Mouse (Mus musculus): Measurements from ENCODE around the gene Dock1. TPM values are rescaled to one million over a fixed set of nuclear protein-coding genes. Genes with fewer than 3 reads are reported as not detected.
A peak's percentile ranks its signal among the peaks of the same experiment; 100 is the strongest.

Dock1 gene
- total RNA-seq, 1 experiment = 24.3 TPM

DNA sequence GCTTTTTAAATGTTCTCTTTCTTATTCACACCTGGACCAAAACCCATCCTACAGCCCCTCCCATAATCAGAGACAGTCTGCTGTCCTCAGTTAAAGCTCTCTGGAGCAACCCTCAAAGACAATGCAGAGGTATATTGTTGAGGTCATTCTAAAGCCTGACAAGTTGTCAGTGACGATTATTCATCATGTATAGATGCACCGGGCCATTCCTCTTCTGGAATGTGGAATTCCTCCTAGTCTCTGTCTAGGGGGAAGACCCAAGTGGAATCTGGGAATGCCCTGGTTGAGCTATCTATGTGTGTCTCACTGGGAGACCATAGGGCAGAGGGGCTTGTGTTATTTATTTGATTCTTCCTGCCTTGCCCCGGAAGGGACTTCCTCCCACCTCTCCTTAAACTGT is 202.1 kb downstream of the Dock1 start:
- H3K4me3 ChIP-seq (ENCODE audit: insufficient read depth in 1 of 2, low read depth in 1 of 2, low read length in 2 of 2, poor library complexity in 1 of 2, severe bottlenecking in 1 of 2) = no peak overlapping the region
- no peak overlapping the region for H3K27ac ChIP-seq (ENCODE audit: insufficient read depth, low read depth, low read length, poor library complexity, severe bottlenecking)
- H3K4me1 ChIP-seq (ENCODE audit: control insufficient read depth in 2 of 2, insufficient read depth in 2 of 2, low read length in 2 of 2, poor library complexity in 1 of 2) = peaks cover 2 to 5% of the 10 kb centered on the region in 2 experiments; a peak in 1 of 4 replicates
- no peaks in the 10 kb centered on the region for H3K9me3 ChIP-seq (ENCODE audit: control insufficient read depth, insufficient read depth, low read depth, low read length)
- no peak overlapping the region for H3K9ac ChIP-seq (ENCODE audit: insufficient read depth, low read depth, low read length, poor library complexity, severe bottlenecking)
- peaks cover 2% of the 10 kb centered on the region; the same call in 1 of the 2 replicates for H3K36me3 ChIP-seq (ENCODE audit: control insufficient read depth, insufficient read depth, low read length, poor library complexity, severe bottlenecking)
- TF ChIP-seq HCFC1 (IDR thresholded peaks at IDR 0.05; ENCODE audit: borderline replicate concordance, insufficient read depth, low read length) (no peak), MAFK (IDR thresholded peaks at IDR 0.05; ENCODE audit: insufficient read depth, low read depth, low read length) (no peak), CHD2 (IDR thresholded peaks at IDR 0.05; ENCODE audit: low read depth, low read length) (no peak), ZC3H11A (IDR thresholded peaks at IDR 0.05; ENCODE audit: borderline replicate concordance, low read depth, low read length) (no peak), ZNF384 (IDR thresholded peaks at IDR 0.05; ENCODE audit: low read depth, low read length) (no peak)
- in situ Hi-C loops (cut with MboI; ENCODE audit: low sequenced_read_pairs in 2 of 2, unreplicated experiment in 2 of 2) = no loop called here
- peak; percentile 7 for DNase-seq (ENCODE audit: low read depth, low spot score)

DNA sequence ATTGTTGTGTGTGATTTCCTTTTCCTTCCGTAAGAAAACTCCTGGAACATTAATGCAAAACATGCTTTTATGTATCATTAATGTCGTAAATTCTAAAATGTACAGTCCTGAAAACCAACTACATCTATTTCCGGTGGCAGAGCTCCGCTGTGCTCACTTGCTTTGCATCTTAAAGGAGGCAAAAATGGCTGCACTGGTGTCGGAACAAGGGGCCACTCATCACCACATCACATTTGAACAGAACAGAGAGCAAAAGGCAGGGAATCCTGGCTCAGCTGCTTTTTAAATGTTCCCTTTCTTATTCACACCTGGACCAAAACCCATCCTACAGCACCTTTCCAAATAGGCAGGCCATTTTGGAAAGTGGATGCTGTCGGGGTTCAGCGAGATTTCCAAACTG is 202.5 kb downstream of the Dock1 start:
- DNase-seq (ENCODE audit: low read depth, low spot score) = peak; percentile 13
- H3K9ac ChIP-seq (ENCODE audit: insufficient read depth, low read depth, low read length, poor library complexity, severe bottlenecking) = no peak overlapping the region
- H3K27ac ChIP-seq (ENCODE audit: insufficient read depth, low read depth, low read length, poor library complexity, severe bottlenecking) = no peak overlapping the region
- no peak overlapping the region for H3K4me3 ChIP-seq (ENCODE audit: insufficient read depth in 1 of 2, low read depth in 1 of 2, low read length in 2 of 2, poor library complexity in 1 of 2, severe bottlenecking in 1 of 2)
- TF ChIP-seq MAFK (IDR thresholded peaks at IDR 0.05; ENCODE audit: insufficient read depth, low read depth, low read length) (no peak), HCFC1 (IDR thresholded peaks at IDR 0.05; ENCODE audit: borderline replicate concordance, insufficient read depth, low read length) (no peak), CHD2 (IDR thresholded peaks at IDR 0.05; ENCODE audit: low read depth, low read length) (no peak)
- H3K36me3 ChIP-seq (ENCODE audit: control insufficient read depth, insufficient read depth, low read length, poor library complexity, severe bottlenecking) = peaks cover 2% of the 10 kb centered on the region; the same call in 1 of the 2 replicates
- H3K9me3 ChIP-seq (ENCODE audit: control insufficient read depth, insufficient read depth, low read depth, low read length) = no peaks in the 10 kb centered on the region
- peaks cover 2 to 5% of the 10 kb centered on the region in 2 experiments; a peak in 1 of 4 replicates for H3K4me1 ChIP-seq (ENCODE audit: control insufficient read depth in 2 of 2, insufficient read depth in 2 of 2, low read length in 2 of 2, poor library complexity in 1 of 2)
- in situ Hi-C loops (cut with MboI; ENCODE audit: low sequenced_read_pairs in 2 of 2, unreplicated experiment in 2 of 2) = no loop called here

DNA sequence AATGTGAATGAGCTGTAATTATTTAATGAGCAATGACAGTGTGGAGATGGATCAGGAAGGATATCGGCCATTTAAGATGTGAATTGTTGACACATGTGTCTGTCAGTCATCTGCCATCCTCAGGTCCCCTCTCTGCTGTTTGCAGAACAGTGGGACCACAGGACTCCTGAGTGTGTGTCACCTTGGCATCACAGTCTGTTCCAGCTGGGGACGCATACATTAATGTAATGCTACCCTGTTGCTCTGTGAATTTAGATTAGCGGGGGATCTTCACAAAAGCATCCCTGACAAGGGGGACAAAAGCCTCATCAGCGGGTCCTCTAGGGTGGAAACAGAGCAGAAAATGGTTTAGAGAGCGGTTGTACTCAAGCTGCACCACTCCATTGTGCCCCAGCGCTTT is 208.5 kb downstream of the Dock1 start:
- in situ Hi-C loops (cut with MboI; ENCODE audit: low sequenced_read_pairs in 2 of 2, unreplicated experiment in 2 of 2) = no loop called here

DNA sequence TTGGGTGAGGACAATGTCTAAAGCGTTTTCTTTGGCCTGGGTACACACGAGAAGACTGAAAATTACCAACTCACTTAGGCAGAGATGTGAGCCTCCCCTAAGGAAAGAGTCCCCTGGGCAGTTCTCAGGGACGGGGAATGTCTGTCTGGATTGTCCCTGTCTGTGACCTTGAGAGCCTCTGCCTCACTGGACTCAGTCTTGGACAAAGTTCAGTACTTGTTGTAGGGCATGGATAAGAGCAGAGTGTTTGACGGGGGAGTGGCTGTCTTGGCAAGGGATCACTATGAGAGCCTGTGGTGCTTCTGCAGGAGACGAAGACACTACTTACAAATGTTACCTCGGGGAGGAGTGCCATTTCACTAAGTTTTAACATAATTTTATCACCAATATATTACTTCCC is 210.0 kb downstream of the Dock1 start:
- H3K36me3 ChIP-seq (ENCODE audit: control insufficient read depth, insufficient read depth, low read length, poor library complexity, severe bottlenecking) = peaks cover 2% of the 10 kb centered on the region; the same call in 1 of the 2 replicates
- H3K27ac ChIP-seq (ENCODE audit: insufficient read depth, low read depth, low read length, poor library complexity, severe bottlenecking) = no peak overlapping the region
- no peak overlapping the region for H3K9ac ChIP-seq (ENCODE audit: insufficient read depth, low read depth, low read length, poor library complexity, severe bottlenecking)
- in situ Hi-C loops (cut with MboI; ENCODE audit: low sequenced_read_pairs in 2 of 2, unreplicated experiment in 2 of 2) = no loop called here
- TF ChIP-seq ZNF384 (IDR thresholded peaks at IDR 0.05; ENCODE audit: low read depth, low read length) = no peak
- no peak for TF ChIP-seq MAFK (IDR thresholded peaks at IDR 0.05; ENCODE audit: insufficient read depth, low read depth, low read length)
- no peak for TF ChIP-seq ZC3H11A (IDR thresholded peaks at IDR 0.05; ENCODE audit: borderline replicate concordance, low read depth, low read length)
- no peak for TF ChIP-seq CHD2 (IDR thresholded peaks at IDR 0.05; ENCODE audit: low read depth, low read length)
- no peak for TF ChIP-seq HCFC1 (IDR thresholded peaks at IDR 0.05; ENCODE audit: borderline replicate concordance, insufficient read depth, low read length)
- DNase-seq (ENCODE audit: low read depth, low spot score) = no peak
- no peaks in the 10 kb centered on the region for H3K4me1 ChIP-seq (ENCODE audit: control insufficient read depth in 2 of 2, insufficient read depth in 2 of 2, low read length in 2 of 2, poor library complexity in 1 of 2)
- no peaks in the 10 kb centered on the region for H3K9me3 ChIP-seq (ENCODE audit: control insufficient read depth, insufficient read depth, low read depth, low read length)
- H3K4me3 ChIP-seq (ENCODE audit: insufficient read depth in 1 of 2, low read depth in 1 of 2, low read length in 2 of 2, poor library complexity in 1 of 2, severe bottlenecking in 1 of 2) = no peak overlapping the region

More for the DNA sequence above, 208.5 kb downstream of the Dock1 start:
- Histone ChIP-seq H3K27ac (ENCODE audit: insufficient read depth, low read depth, low read length, poor library complexity, severe bottlenecking) (no peak overlapping the region), H3K9me3 (ENCODE audit: control insufficient read depth, insufficient read depth, low read depth, low read length) (no peaks in the 10 kb centered on the region), H3K4me1 (ENCODE audit: control insufficient read depth in 2 of 2, insufficient read depth in 2 of 2, low read length in 2 of 2, poor library complexity in 1 of 2) (no peaks in the 10 kb centered on the region), H3K4me3 (ENCODE audit: insufficient read depth in 1 of 2, low read depth in 1 of 2, low read length in 2 of 2, poor library complexity in 1 of 2, severe bottlenecking in 1 of 2) (no peak overlapping the region), H3K9ac (ENCODE audit: insufficient read depth, low read depth, low read length, poor library complexity, severe bottlenecking) (no peak overlapping the region), H3K36me3 (ENCODE audit: control insufficient read depth, insufficient read depth, low read length, poor library complexity, severe bottlenecking) (peaks cover 2% of the 10 kb centered on the region; the same call in 1 of the 2 replicates)
- TF ChIP-seq CHD2 (IDR thresholded peaks at IDR 0.05; ENCODE audit: low read depth, low read length) (no peak), HCFC1 (IDR thresholded peaks at IDR 0.05; ENCODE audit: borderline replicate concordance, insufficient read depth, low read length) (no peak), ZNF384 (IDR thresholded peaks at IDR 0.05; ENCODE audit: low read depth, low read length) (no peak), MAFK (IDR thresholded peaks at IDR 0.05; ENCODE audit: insufficient read depth, low read depth, low read length) (no peak), ZC3H11A (IDR thresholded peaks at IDR 0.05; ENCODE audit: borderline replicate concordance, low read depth, low read length) (no peak)
- no peak for DNase-seq (ENCODE audit: low read depth, low spot score)

DNA sequence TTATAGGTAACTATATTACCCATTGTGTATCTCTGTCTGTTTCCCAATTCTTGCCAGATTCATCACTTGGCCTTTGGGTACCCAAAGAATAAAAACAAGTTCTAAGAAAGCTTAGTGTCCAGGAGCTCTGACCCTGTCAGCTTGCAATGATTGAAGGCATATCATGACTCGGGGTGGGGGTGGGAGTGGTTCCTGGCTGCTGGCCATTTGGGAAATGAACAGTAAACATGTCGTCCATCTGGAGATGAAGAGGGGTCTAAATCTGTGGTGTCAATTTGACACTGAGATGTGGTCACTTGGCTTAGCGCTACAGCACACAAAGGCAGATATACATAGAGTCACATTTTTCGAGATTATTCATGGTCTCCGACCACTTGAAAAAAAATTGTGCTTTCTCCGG is 213.1 kb downstream of the Dock1 start:
- TF ChIP-seq MAFK (IDR thresholded peaks at IDR 0.05; ENCODE audit: insufficient read depth, low read depth, low read length) (no peak), CHD2 (IDR thresholded peaks at IDR 0.05; ENCODE audit: low read depth, low read length) (no peak), HCFC1 (IDR thresholded peaks at IDR 0.05; ENCODE audit: borderline replicate concordance, insufficient read depth, low read length) (no peak), ZC3H11A (IDR thresholded peaks at IDR 0.05; ENCODE audit: borderline replicate concordance, low read depth, low read length) (no peak), ZNF384 (IDR thresholded peaks at IDR 0.05; ENCODE audit: low read depth, low read length) (no peak)
- H3K27ac ChIP-seq (ENCODE audit: insufficient read depth, low read depth, low read length, poor library complexity, severe bottlenecking) = no peak overlapping the region
- H3K9ac ChIP-seq (ENCODE audit: insufficient read depth, low read depth, low read length, poor library complexity, severe bottlenecking) = no peak overlapping the region
- H3K4me3 ChIP-seq (ENCODE audit: insufficient read depth in 1 of 2, low read depth in 1 of 2, low read length in 2 of 2, poor library complexity in 1 of 2, severe bottlenecking in 1 of 2) = no peak overlapping the region
- H3K36me3 ChIP-seq (ENCODE audit: control insufficient read depth, insufficient read depth, low read length, poor library complexity, severe bottlenecking) = no peaks in the 10 kb centered on the region
- in situ Hi-C loops (cut with MboI; ENCODE audit: low sequenced_read_pairs in 2 of 2, unreplicated experiment in 2 of 2) = no loop called here
- H3K4me1 ChIP-seq (ENCODE audit: control insufficient read depth in 2 of 2, insufficient read depth in 2 of 2, low read length in 2 of 2, poor library complexity in 1 of 2) = no peaks in the 10 kb centered on the region
- H3K9me3 ChIP-seq (ENCODE audit: control insufficient read depth, insufficient read depth, low read depth, low read length) = no peaks in the 10 kb centered on the region
- no peak for DNase-seq (ENCODE audit: low read depth, low spot score)

Data from ES-E14 (cell line).